In genomic region chr6:125092372-125092771, GRCm38 (mm10) we compare ENCODE assay signal across 16 mouse cellular contexts. TPM values are rescaled to one million over a fixed set of nuclear protein-coding genes. Genes with fewer than 3 reads are reported as not detected.
DNase-seq lines count a peak whose midpoint lies in the region; ATAC-seq and TF ChIP-seq lines count a peak whose summit lies in the region.
"Had no signal": no experiment of that assay in that cellular context is flagged by ENCODE, and none has a peak within 500 bp of the region (broad histone marks: within the 10 kb centered on the region; RNA-seq: fewer than 3 reads in every experiment).

No protein-coding gene starts in this region.

- H3K27me3 ChIP-seq in kidney, embryonic 16.5 days (ENCODE audit: insufficient read depth, low read length) = no peaks in the 10 kb centered on the region
- no peaks in the 10 kb centered on the region for H3K27me3 ChIP-seq in liver, postnatal 0 days (ENCODE audit: insufficient read depth, low read length)
- H3K27me3 ChIP-seq in cerebellum, adult 2 months (ENCODE audit: control insufficient read depth, insufficient read depth, low read length) = no peaks in the 10 kb centered on the region
- H3K27me3 ChIP-seq: forebrain, embryonic 12.5 days had no signal

- ATAC-seq in kidney, embryonic 16.5 days (ENCODE audit: low FRiP score, low TSS enrichment) = no peak
- no peak for ATAC-seq in liver, postnatal 0 days

- no peak overlapping the region for H3K9ac ChIP-seq in kidney, embryonic 16.5 days (replicated peaks; ENCODE audit: low read length)
- H3K9ac ChIP-seq in liver, postnatal 0 days (replicated peaks) = no peak overlapping the region
- H3K9ac ChIP-seq: forebrain, embryonic 12.5 days had no signal

- H3K9me3 ChIP-seq in kidney, embryonic 16.5 days (ENCODE audit: low read length) = no peaks in the 10 kb centered on the region
- no peaks in the 10 kb centered on the region for H3K9me3 ChIP-seq in liver, postnatal 0 days (ENCODE audit: low read length)
- H3K9me3 ChIP-seq: forebrain, embryonic 12.5 days; midbrain, embryonic 10.5 days had no signal

- DNase-seq in gastrocnemius, adult 2 months = no peak
- DNase-seq in gastrocnemius, postnatal 4 days (ENCODE audit: low spot score in 2 of 2) = no peak
- DNase-seq in kidney, adult 18-20 months = no peak
- no peak for DNase-seq in liver, postnatal 0 days
- DNase-seq in cerebellum, adult 2 months = no peak
- no peak for DNase-seq in left cerebral cortex, adult 9 months (ENCODE audit: low spot score in 2 of 2)
- DNase-seq: adrenal gland, postnatal 14 days; B cell, adult 2 months; cerebellum, adult 11-12 months; gastrocnemius, postnatal 25 days; kidney, adult 2 months had no signal

- H3K4me1 ChIP-seq in kidney, embryonic 16.5 days (ENCODE audit: insufficient read depth, low read length) = peaks cover 36% of the 10 kb centered on the region
- peaks cover 12% of the 10 kb centered on the region for H3K4me1 ChIP-seq in bone marrow macrophage, adult 2 months (ENCODE audit: control insufficient read depth, insufficient read depth, low read length)
- H3K4me1 ChIP-seq in liver, postnatal 0 days (ENCODE audit: insufficient read depth) = peaks cover 42% of the 10 kb centered on the region
- H3K4me1 ChIP-seq in cerebellum, adult 2 months (ENCODE audit: control insufficient read depth, insufficient read depth, low read length) = peaks cover 13% of the 10 kb centered on the region

- H3K4me2 ChIP-seq in kidney, embryonic 16.5 days (replicated peaks; ENCODE audit: low read depth, low read length) = no peak overlapping the region
- no peak overlapping the region for H3K4me2 ChIP-seq in liver, postnatal 0 days (ENCODE audit: low read depth, low read length)
- H3K4me2 ChIP-seq: forebrain, embryonic 12.5 days had no signal

- intact Hi-C loops in gastrocnemius, adult 2 months (cut with DNase I) = no loop called here

- no peak for TF ChIP-seq POLR2A in bone marrow macrophage, adult 2 months (IDR thresholded peaks at IDR 0.05; ENCODE audit: borderline replicate concordance, low read depth, low read length)
- no peak for TF ChIP-seq POLR2A in cerebellum, adult 2 months (IDR thresholded peaks at IDR 0.05; ENCODE audit: borderline replicate concordance, insufficient read depth, low read length)

- no peaks in the 10 kb centered on the region for H3K36me3 ChIP-seq in kidney, embryonic 16.5 days (ENCODE audit: insufficient read depth, low read length)
- no peaks in the 10 kb centered on the region for H3K36me3 ChIP-seq in liver, postnatal 0 days (replicated peaks; ENCODE audit: insufficient read depth, low read length)
- H3K36me3 ChIP-seq: forebrain, embryonic 12.5 days; midbrain, embryonic 10.5 days had no signal

- TF ChIP-seq EP300 in liver, postnatal 0 days (IDR thresholded peaks at IDR 0.05; ENCODE audit: low read depth) = no peak

- H3K27ac ChIP-seq in gastrocnemius, adult 2 months = peak overlapping the region; percentile 46; the same call in 1 of the 2 replicates
- peak overlapping the region; percentile 72 for H3K27ac ChIP-seq in kidney, embryonic 16.5 days (ENCODE audit: low read length)
- H3K27ac ChIP-seq in bone marrow macrophage, adult 2 months (ENCODE audit: insufficient read depth, low read depth, low read length) = 0 out of 2 replicates have a peak overlapping the region, but pooled peaks have one; percentile 22
- H3K27ac ChIP-seq in liver, postnatal 0 days (ENCODE audit: low read depth) = peak overlapping the region; percentile 63
- H3K27ac ChIP-seq in cerebellum, adult 2 months (ENCODE audit: insufficient read depth, low read length) = no peak overlapping the region
- H3K27ac ChIP-seq: forebrain, embryonic 12.5 days; midbrain, embryonic 10.5 days had no signal

- WGBS in kidney, embryonic 16.5 days = 86% methylated on average over 5 of the region's 5 CpGs
- 51% methylated on average over 5 of the region's 5 CpGs for WGBS in liver, postnatal 0 days (ENCODE audit: insufficient replicate concordance)
- 96% methylated on average over 5 of the region's 5 CpGs for WGBS in cerebellum, adult 2 months

- H3K4me3 ChIP-seq in gastrocnemius, adult 2 months = no peak overlapping the region
- no peak overlapping the region for H3K4me3 ChIP-seq in kidney, embryonic 16.5 days (ENCODE audit: low read length)
- H3K4me3 ChIP-seq in bone marrow macrophage, adult 2 months (ENCODE audit: insufficient read depth, low read length) = no peak overlapping the region
- H3K4me3 ChIP-seq in liver, postnatal 0 days (ENCODE audit: low read depth, low read length) = no peak overlapping the region
- H3K4me3 ChIP-seq in cerebellum, adult 2 months (replicated peaks; ENCODE audit: insufficient read depth, low read depth, low read length) = no peak overlapping the region
- H3K4me3 ChIP-seq: forebrain, embryonic 12.5 days; midbrain, embryonic 10.5 days had no signal

- TF ChIP-seq CTCF in gastrocnemius, adult 2 months (IDR thresholded peaks at IDR 0.05) = no peak
- TF ChIP-seq CTCF in bone marrow macrophage, adult 2 months (IDR thresholded peaks at IDR 0.05; ENCODE audit: low read depth, low read length) = no peak
- no peak for TF ChIP-seq CTCF in liver, postnatal 0 days (IDR thresholded peaks at IDR 0.05; ENCODE audit: low read depth)
- no peak for TF ChIP-seq CTCF in cerebellum, adult 2 months (IDR thresholded peaks at IDR 0.05; ENCODE audit: borderline replicate concordance, insufficient read depth, low read depth, low read length)

RNA-seq across cellular contexts. Expression of gene Chd4, which starts 3.4 kb away (rescaled TPM):
- 10 to 100 TPM; 68.8 to 71.2 TPM for total RNA-seq in gastrocnemius, adult 2 months (2021)
- 100 to 1,000 TPM; 160 to 164 TPM for total RNA-seq in gastrocnemius, postnatal 4 days (2021)
- 72.0 and 80.4 TPM in 2 replicates for polyA plus RNA-seq in kidney, embryonic 16.5 days (2015; fragmentation: Nextera tagmentation; extraction: Ambion mirVana)
- 122 and 144 TPM in 2 replicates for polyA plus RNA-seq in bone marrow macrophage, adult 2 months (2012; ENCODE audit: insufficient read depth, insufficient read length, missing spikeins)
- polyA plus RNA-seq in liver, postnatal 0 days (2015; fragmentation: Nextera tagmentation; extraction: Ambion mirVana) = 20.0 and 24.5 TPM in 2 replicates
- 110 and 112 TPM in 2 replicates for polyA plus RNA-seq in cerebellum, adult 2 months (2012; rRNA removed)

RNA-seq across cellular contexts. Expression of gene Lpar5, which starts 24.7 kb away (rescaled TPM):
- not detected for total RNA-seq in gastrocnemius, adult 2 months (2021)
- under 1 TPM; 0.20 to 0.31 TPM for total RNA-seq in gastrocnemius, postnatal 4 days (2021)
- polyA plus RNA-seq in kidney, embryonic 16.5 days (2015; fragmentation: Nextera tagmentation; extraction: Ambion mirVana) = 0.30 and 0.60 TPM in 2 replicates
- 33.2 and 43.3 TPM in 2 replicates for polyA plus RNA-seq in bone marrow macrophage, adult 2 months (2012; ENCODE audit: insufficient read depth, insufficient read length, missing spikeins)
- 0.57 and 0.85 TPM in 2 replicates for polyA plus RNA-seq in liver, postnatal 0 days (2015; fragmentation: Nextera tagmentation; extraction: Ambion mirVana)
- 0.57 and 0.84 TPM in 2 replicates for polyA plus RNA-seq in cerebellum, adult 2 months (2012; rRNA removed)
- total RNA-seq: gastrocnemius, postnatal 25 days; liver, adult 2 months had no signal

RNA-seq across cellular contexts. Expression of gene Nop2, which starts 39.3 kb away (rescaled TPM):
- 10 to 100 TPM; 17.9 to 18.1 TPM for total RNA-seq in gastrocnemius, adult 2 months (2021)
- total RNA-seq in gastrocnemius, postnatal 4 days (2021) = 10 to 100 TPM; 26.7 to 28.5 TPM
- 68.6 and 69.3 TPM in 2 replicates for polyA plus RNA-seq in kidney, embryonic 16.5 days (2015; fragmentation: Nextera tagmentation; extraction: Ambion mirVana)
- polyA plus RNA-seq in bone marrow macrophage, adult 2 months (2012; ENCODE audit: insufficient read depth, insufficient read length, missing spikeins) = 10.7 and 11.4 TPM in 2 replicates
- 23.2 and 24.8 TPM in 2 replicates for polyA plus RNA-seq in liver, postnatal 0 days (2015; fragmentation: Nextera tagmentation; extraction: Ambion mirVana)
- 24.5 and 24.9 TPM in 2 replicates for polyA plus RNA-seq in cerebellum, adult 2 months (2012; rRNA removed)

RNA-seq across cellular contexts. Expression of gene Acrbp, which starts 42.9 kb away (rescaled TPM):
- total RNA-seq in gastrocnemius, adult 2 months (2021) = 1 to 10 TPM; 2.4 to 4.5 TPM
- total RNA-seq in gastrocnemius, postnatal 4 days (2021) = 1 to 10 TPM; 3.9 to 4.6 TPM
- polyA plus RNA-seq in kidney, embryonic 16.5 days (2015; fragmentation: Nextera tagmentation; extraction: Ambion mirVana) = 16.3 and 20.4 TPM in 2 replicates
- polyA plus RNA-seq in bone marrow macrophage, adult 2 months (2012; ENCODE audit: insufficient read depth, insufficient read length, missing spikeins) = 28.7 and 29.3 TPM in 2 replicates
- polyA plus RNA-seq in liver, postnatal 0 days (2015; fragmentation: Nextera tagmentation; extraction: Ambion mirVana) = 1.3 and 2.0 TPM in 2 replicates
- 23.7 and 24.8 TPM in 2 replicates for polyA plus RNA-seq in cerebellum, adult 2 months (2012; rRNA removed)

RNA-seq across cellular contexts. Expression of gene Iffo1, which starts 52.7 kb away (rescaled TPM):
- 1 to 10 TPM; 7.8 to 9.4 TPM for total RNA-seq in gastrocnemius, adult 2 months (2021)
- 100 to 1,000 TPM in 1 of 2 experiments, 10 to 100 TPM in 1; 90.6 to 108 TPM for total RNA-seq in gastrocnemius, postnatal 4 days (2021)
- 7.9 and 8.7 TPM in 2 replicates for polyA plus RNA-seq in kidney, embryonic 16.5 days (2015; fragmentation: Nextera tagmentation; extraction: Ambion mirVana)
- 51.8 and 57.0 TPM in 2 replicates for polyA plus RNA-seq in bone marrow macrophage, adult 2 months (2012; ENCODE audit: insufficient read depth, insufficient read length, missing spikeins)
- polyA plus RNA-seq in liver, postnatal 0 days (2015; fragmentation: Nextera tagmentation; extraction: Ambion mirVana) = 4.2 and 4.8 TPM in 2 replicates
- 95.4 and 96.0 TPM in 2 replicates for polyA plus RNA-seq in cerebellum, adult 2 months (2012; rRNA removed)

Comparison
In these comparisons a context has a peak if more than half of its experiments do, and no peak if none do; other contexts are left out.
1. RNA of gene Lpar5, which starts 24.7 kb away (polyA plus RNA-seq): 33.2 to 43.3 TPM in bone marrow macrophage, adult 2 months; 0.57 to 0.85 TPM in liver, postnatal 0 days, 0.57 to 0.84 TPM in cerebellum, adult 2 months and 0.30 to 0.60 TPM in kidney, embryonic 16.5 days; every median in the first group is over 10 times any median in the second.